Mouse (Mus musculus): ENCODE results near the gene Spint5.

Spint5 gene

GRCm38 (mm10) chr2:164737377-164738090, 22.4 kb downstream of the Spint5 start:
- no peak for DNase-seq

- no peak for DNase-seq
These were observed 24.8 kb downstream of the Spint5 start for GRCm38 (mm10) chr2:164739876-164740275.

GRCm38 (mm10) chr2:164744987-164745386, 29.9 kb downstream of the Spint5 start:
- no peak for DNase-seq

- peak; percentile 96 for DNase-seq
These were observed 30.9 kb downstream of the Spint5 start, which contains the start of the genes Wfdc3 and Dnttip1 for GRCm38 (mm10) chr2:164745843-164746479. Gene Wfdc3, minus strand, starts transcription at chr2:164745931. Gene Dnttip1, plus strand, starts transcription at chr2:164745983.

GRCm38 (mm10) chr2:164746693-164747092, 31.6 kb downstream of the Spint5 start:
- no peak for DNase-seq

- no peak for DNase-seq
These were observed 33.1 kb downstream of the Spint5 start for GRCm38 (mm10) chr2:164748191-164748590.

GRCm38 (mm10) chr2:164748991-164749390, 33.9 kb downstream of the Spint5 start:
- DNase-seq: no peak

- no peak for DNase-seq
These were observed 37.3 kb downstream of the Spint5 start for GRCm38 (mm10) chr2:164752454-164752853.

- DNase-seq: no peak
These were observed 39.0 kb downstream of the Spint5 start for GRCm38 (mm10) chr2:164754105-164754504.

GRCm38 (mm10) chr2:164754800-164755199, 39.7 kb downstream of the Spint5 start:
- DNase-seq: no peak

- no peak for DNase-seq
These were observed 42.7 kb downstream of the Spint5 start for GRCm38 (mm10) chr2:164757841-164758240.

GRCm38 (mm10) chr2:164758692-164759091, 43.6 kb downstream of the Spint5 start:
- DNase-seq: no peak

- no peak for DNase-seq
These were observed 45.1 kb downstream of the Spint5 start for GRCm38 (mm10) chr2:164760059-164760833.

- DNase-seq: peak; percentile 24
These were observed 46.4 kb downstream of the Spint5 start for GRCm38 (mm10) chr2:164761502-164761901.

- DNase-seq: no peak
These were observed 46.9 kb downstream of the Spint5 start for GRCm38 (mm10) chr2:164761971-164762370.

GRCm38 (mm10) chr2:164762593-164762992, 47.5 kb downstream of the Spint5 start:
- DNase-seq: no peak

GRCm38 (mm10) chr2:164765841-164766240, 50.7 kb downstream of the Spint5 start:
- DNase-seq: no peak
